Mouse (Mus musculus): ENCODE results near the gene Aup1.

DNA sequence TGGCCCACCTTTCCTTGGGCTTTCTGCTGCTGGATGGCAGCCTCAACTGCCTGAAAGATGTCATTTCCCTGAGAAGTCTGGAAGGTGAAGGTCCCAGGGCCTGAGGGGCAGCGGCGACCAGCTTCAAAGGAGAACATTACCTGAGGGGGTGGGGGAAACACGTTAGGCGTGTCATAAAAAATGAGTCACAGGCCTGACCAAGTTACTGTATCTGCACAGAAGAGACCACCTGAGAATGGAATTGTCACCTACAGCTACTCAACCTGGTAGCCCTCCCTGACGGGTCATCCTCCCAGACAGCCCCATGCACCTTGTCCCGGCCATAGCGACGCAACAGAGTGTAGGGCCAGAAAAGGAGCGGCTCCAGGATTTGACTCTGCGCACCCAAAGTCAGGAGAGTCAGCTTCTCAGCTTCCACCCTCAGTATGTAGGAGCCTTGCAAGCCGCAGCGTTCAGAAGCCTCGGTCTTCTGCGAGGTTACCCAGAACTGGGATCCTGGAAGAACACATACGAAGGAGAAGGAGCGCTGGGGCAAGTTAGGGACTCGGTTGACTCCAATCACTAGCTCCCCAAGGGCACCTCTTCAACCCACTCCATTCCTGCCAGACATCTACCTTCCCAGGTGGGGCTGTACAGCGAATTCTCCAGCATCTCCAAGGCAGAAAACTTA lies 22.3 kb upstream of the Aup1 start:
- TF ChIP-seq CTCF (IDR thresholded peaks at IDR 0.05 in 2 of 3, conservative IDR thresholded peaks at IDR 0.05 in 1 of 3; ENCODE audit: control insufficient read depth in 1 of 3, insufficient read depth in 1 of 3, low read depth in 2 of 3, low read length in 3 of 3, poor library complexity in 1 of 3, severe bottlenecking in 1 of 3) (no peak), MAFK (IDR thresholded peaks at IDR 0.05; ENCODE audit: borderline replicate concordance, low read depth, low read length) (no peak), GATA1 (IDR thresholded peaks at IDR 0.05; ENCODE audit: low read depth, low read length) (no peak), NELFE (IDR thresholded peaks at IDR 0.05; ENCODE audit: low read depth, low read length) (no peak), UBTF (IDR thresholded peaks at IDR 0.05; ENCODE audit: borderline replicate concordance, insufficient read depth, low read depth, low read length) (no peak), SIN3A (IDR thresholded peaks at IDR 0.05; ENCODE audit: low read length) (no peak), ETS1 (IDR thresholded peaks at IDR 0.05; ENCODE audit: low read depth, low read length) (no peak), NRF1 (IDR thresholded peaks at IDR 0.05; ENCODE audit: insufficient read depth, low read depth, low read length, poor library complexity, severe bottlenecking) (no peak), ZC3H11A (IDR thresholded peaks at IDR 0.05; ENCODE audit: low read depth, low read length) (no peak)
